In the genomic region with DNA sequence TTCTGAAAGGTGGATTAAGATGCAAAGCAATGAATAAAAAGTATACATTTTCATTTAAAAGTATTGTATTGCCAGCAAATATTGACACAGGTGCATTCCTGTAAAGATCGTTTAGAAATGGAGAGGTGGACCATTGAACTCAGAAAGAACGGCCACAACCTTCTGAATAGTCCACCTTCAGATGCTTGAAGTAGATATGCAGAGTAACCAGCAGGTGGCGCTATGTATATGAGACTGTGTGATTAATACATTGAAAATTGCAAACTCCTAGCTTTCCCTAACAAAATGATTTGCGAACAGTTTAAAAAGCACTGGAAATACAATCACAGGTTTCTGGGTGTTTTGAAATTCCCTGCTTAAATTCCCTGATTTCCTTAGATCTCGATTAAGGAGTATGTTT, we compare ENCODE assay signal across 8 mouse cellular contexts.
DNase-seq lines count a peak whose midpoint lies in the region; ATAC-seq and TF ChIP-seq lines count a peak whose summit lies in the region.

No protein-coding gene starts in this region.

- DNase-seq in 416B (ENCODE audit: low read depth), result peak; percentile 64
- DNase-seq in cerebellum, adult 2 months, result peak in 1 of 2 experiments; percentile 17
- peak; percentile 92 for DNase-seq in limb, embryonic 14.5 days (ENCODE audit: low spot score)
- no peak for DNase-seq in T-cell, adult 2 months (ENCODE audit: low spot score)

- no peaks in the 10 kb centered on the region for H3K36me3 ChIP-seq in kidney, embryonic 16.5 days (ENCODE audit: insufficient read depth, low read length)
- H3K36me3 ChIP-seq in limb, embryonic 14.5 days (ENCODE audit: control insufficient read depth, insufficient read depth, low read length), result no peaks in the 10 kb centered on the region
- H3K36me3 ChIP-seq in neural tube, embryonic 15.5 days, result no peaks in the 10 kb centered on the region

- H3K4me2 ChIP-seq in kidney, embryonic 16.5 days (replicated peaks; ENCODE audit: low read depth, low read length), result no peak overlapping the region
- no peak overlapping the region for H3K4me2 ChIP-seq in limb, embryonic 14.5 days (replicated peaks; ENCODE audit: low read depth, low read length, severe bottlenecking)
- H3K4me2 ChIP-seq in neural tube, embryonic 15.5 days, result no peak overlapping the region

- peak; percentile 66 for ATAC-seq in CD4-positive, CD25-positive, alpha-beta regulatory T cell, adult 4 months
- ATAC-seq in frontal cortex, adult (ENCODE audit: low TSS enrichment), result peak; percentile 90
- peak; percentile 61; the same call in 1 of the 2 replicates for ATAC-seq in kidney, embryonic 16.5 days (ENCODE audit: low FRiP score, low TSS enrichment)
- ATAC-seq in limb, embryonic 14.5 days (ENCODE audit: low FRiP score, low read depth), result peak; percentile 72; the same call in 1 of the 2 replicates
- peak; percentile 63; the same call in 1 of the 2 replicates for ATAC-seq in neural tube, embryonic 15.5 days (ENCODE audit: low FRiP score)

- H3K4me1 ChIP-seq in cerebellum, adult 2 months (ENCODE audit: control insufficient read depth, insufficient read depth, low read length), result no peaks in the 10 kb centered on the region
- 0 out of 2 replicates have a peak, but pooled peaks cover 3% of the 10 kb centered on the region for H3K4me1 ChIP-seq in kidney, embryonic 16.5 days (ENCODE audit: insufficient read depth, low read length)
- no peaks in the 10 kb centered on the region for H3K4me1 ChIP-seq in limb, embryonic 14.5 days (ENCODE audit: control insufficient read depth, insufficient read depth, low read length)
- no peaks in the 10 kb centered on the region for H3K4me1 ChIP-seq in neural tube, embryonic 15.5 days

- no peak overlapping the region for H3K9ac ChIP-seq in kidney, embryonic 16.5 days (replicated peaks; ENCODE audit: low read length)
- H3K9ac ChIP-seq in limb, embryonic 14.5 days (ENCODE audit: low read depth, low read length, severe bottlenecking), result no peak overlapping the region
- H3K9ac ChIP-seq in neural tube, embryonic 15.5 days (replicated peaks), result no peak overlapping the region

- no peak overlapping the region for H3K4me3 ChIP-seq in cerebellum, adult 2 months (replicated peaks; ENCODE audit: insufficient read depth, low read depth, low read length)
- H3K4me3 ChIP-seq in kidney, embryonic 16.5 days (ENCODE audit: low read length), result no peak overlapping the region
- no peak overlapping the region for H3K4me3 ChIP-seq in limb, embryonic 14.5 days (replicated peaks; ENCODE audit: low read length)
- H3K4me3 ChIP-seq in neural tube, embryonic 15.5 days (replicated peaks), result no peak overlapping the region

- no peaks in the 10 kb centered on the region for H3K9me3 ChIP-seq in kidney, embryonic 16.5 days (ENCODE audit: low read length)
- H3K9me3 ChIP-seq in limb, embryonic 14.5 days (ENCODE audit: control insufficient read depth, low read length), result no peaks in the 10 kb centered on the region
- H3K9me3 ChIP-seq in neural tube, embryonic 15.5 days (replicated peaks), result no peaks in the 10 kb centered on the region

- WGBS in cerebellum, adult 2 months, result 10% methylated on average over 5 of the region's 5 CpGs
- WGBS in kidney, embryonic 16.5 days, result 9% methylated on average over 5 of the region's 5 CpGs
- WGBS in limb, embryonic 14.5 days, result 13% methylated on average over 5 of the region's 5 CpGs
- WGBS in neural tube, embryonic 15.5 days, result 17% methylated on average over 5 of the region's 5 CpGs

- no peak overlapping the region for H3K27ac ChIP-seq in cerebellum, adult 2 months (ENCODE audit: insufficient read depth, low read length)
- no peak overlapping the region for H3K27ac ChIP-seq in kidney, embryonic 16.5 days (ENCODE audit: low read length)
- no peak overlapping the region for H3K27ac ChIP-seq in limb, embryonic 14.5 days (replicated peaks; ENCODE audit: low read depth, low read length)
- no peak overlapping the region for H3K27ac ChIP-seq in neural tube, embryonic 15.5 days (replicated peaks)

- TF ChIP-seq CTCF in cerebellum, adult 2 months (IDR thresholded peaks at IDR 0.05; ENCODE audit: borderline replicate concordance, insufficient read depth, low read depth, low read length), result 0 out of 2 replicates have a peak, but pooled peaks have one; percentile 17

- no peaks in the 10 kb centered on the region for H3K27me3 ChIP-seq in cerebellum, adult 2 months (ENCODE audit: control insufficient read depth, insufficient read depth, low read length)
- H3K27me3 ChIP-seq in kidney, embryonic 16.5 days (ENCODE audit: insufficient read depth, low read length), result no peaks in the 10 kb centered on the region
- no peaks in the 10 kb centered on the region for H3K27me3 ChIP-seq in limb, embryonic 14.5 days (ENCODE audit: control insufficient read depth, insufficient read depth, low read length)
- no peaks in the 10 kb centered on the region for H3K27me3 ChIP-seq in neural tube, embryonic 15.5 days (replicated peaks)

- TF ChIP-seq POLR2A in cerebellum, adult 2 months (IDR thresholded peaks at IDR 0.05; ENCODE audit: borderline replicate concordance, insufficient read depth, low read length), result no peak
- TF ChIP-seq POLR2A in limb, embryonic 14.5 days (IDR thresholded peaks at IDR 0.05; ENCODE audit: borderline replicate concordance, extremely low read depth, insufficient read depth, insufficient read length), result no peak
